Mouse (Mus musculus): ENCODE results near the gene Rab1b. TPM values are rescaled to one million over a fixed set of nuclear protein-coding genes. Genes with fewer than 3 reads are reported as not detected.
A peak's percentile ranks its signal among the peaks of the same experiment; 100 is the strongest.

The Rab1b gene
- total RNA-seq, 2 experiments from 2014 or later = 136 to 144 TPM

GRCm38 (mm10) chr19:5072389-5073019 is 34.4 kb downstream of the Rab1b start:
- no peak for DNase-seq (ENCODE audit: low spot score in 2 of 2)

GRCm38 (mm10) chr19:5071545-5072369 is 35.1 kb downstream of the Rab1b start:
- peak; percentile 49 to 75 for DNase-seq (ENCODE audit: low spot score in 2 of 2)

- no peak for DNase-seq (ENCODE audit: low spot score in 2 of 2)
Observed at GRCm38 (mm10) chr19:5071077-5071476, 35.8 kb downstream of the Rab1b start.

GRCm38 (mm10) chr19:5069978-5070377 is 36.9 kb downstream of the Rab1b start:
- no peak for DNase-seq (ENCODE audit: low spot score in 2 of 2)

- DNase-seq (ENCODE audit: low spot score in 2 of 2) = no peak
Observed at GRCm38 (mm10) chr19:5069486-5069885, 37.4 kb downstream of the Rab1b start.

- DNase-seq (ENCODE audit: low spot score in 2 of 2) = no peak
Observed at GRCm38 (mm10) chr19:5068570-5069234, 38.2 kb downstream of the Rab1b start.

- peak; percentile 80 to 88 for DNase-seq (ENCODE audit: low spot score in 2 of 2)
Observed at GRCm38 (mm10) chr19:5067867-5068569, 38.9 kb downstream of the Rab1b start, which contains the start of gene Cd248. Gene Cd248, plus strand, starts transcription at chr19:5068078.

- no peak for DNase-seq (ENCODE audit: low spot score in 2 of 2)
Observed at GRCm38 (mm10) chr19:5067040-5067799, 39.7 kb downstream of the Rab1b start.

- peak in 1 of 2 experiments; percentile 68 for DNase-seq (ENCODE audit: low spot score in 2 of 2)
Observed at GRCm38 (mm10) chr19:5065104-5065503, 41.8 kb downstream of the Rab1b start.

- DNase-seq (ENCODE audit: low spot score in 2 of 2) = no peak
Observed at GRCm38 (mm10) chr19:5062446-5062845, 44.4 kb downstream of the Rab1b start.

GRCm38 (mm10) chr19:5062041-5062440 is 44.8 kb downstream of the Rab1b start:
- no peak for DNase-seq (ENCODE audit: low spot score in 2 of 2)

- DNase-seq (ENCODE audit: low spot score in 2 of 2) = no peak
Observed at GRCm38 (mm10) chr19:5060365-5061330, 46.2 kb downstream of the Rab1b start.

GRCm38 (mm10) chr19:5058801-5059771 is 47.8 kb downstream of the Rab1b start:
- no peak for DNase-seq (ENCODE audit: low spot score in 2 of 2)

GRCm38 (mm10) chr19:5057876-5058775 is 48.7 kb downstream of the Rab1b start:
- DNase-seq (ENCODE audit: low spot score in 2 of 2) = no peak

GRCm38 (mm10) chr19:5056251-5056650 is 50.6 kb downstream of the Rab1b start:
- DNase-seq (ENCODE audit: low spot score in 2 of 2) = no peak

GRCm38 (mm10) chr19:5053909-5054308 is 53.0 kb downstream of the Rab1b start:
- DNase-seq (ENCODE audit: low spot score in 2 of 2) = peak in 1 of 2 experiments; percentile 67

GRCm38 (mm10) chr19:5052853-5053252 is 54.0 kb downstream of the Rab1b start:
- no peak for DNase-seq (ENCODE audit: low spot score in 2 of 2)

Measured in gastrocnemius, postnatal 4 days (tissue).